Comparison of ENCODE assay signal across 7 mouse cellular contexts in the genomic region with DNA sequence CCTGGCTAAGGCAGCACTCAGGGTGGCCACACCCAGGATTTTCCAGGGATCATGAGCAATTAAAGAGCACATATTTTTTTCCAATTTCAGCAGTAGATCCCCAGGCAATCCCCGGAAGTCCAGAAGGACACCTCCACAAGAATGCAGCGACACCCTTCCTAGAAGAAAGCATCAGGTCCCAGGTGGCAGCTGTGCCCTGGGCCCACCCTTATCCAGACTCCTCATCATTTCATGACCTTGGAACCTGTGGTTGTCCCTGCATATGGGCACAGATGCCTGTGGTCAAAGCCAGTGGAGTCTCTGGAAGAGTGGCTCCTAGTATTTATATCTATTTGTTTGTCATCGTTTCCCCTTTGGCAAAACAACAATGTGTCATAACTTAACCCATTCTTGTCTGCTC.
ATAC-seq and TF ChIP-seq lines count a peak whose summit lies in the region.
"Had no signal": no experiment of that assay in that cellular context is flagged by ENCODE, and none has a peak within 500 bp of the region (broad histone marks: within the 10 kb centered on the region; RNA-seq: fewer than 3 reads in every experiment).

No protein-coding gene starts in this region.

- no peak overlapping the region for H3K9ac ChIP-seq in heart, embryonic 12.5 days

- H3K27ac ChIP-seq in heart, embryonic 12.5 days (ENCODE audit: poor library complexity, severe bottlenecking): no peak overlapping the region

- H3K4me2 ChIP-seq in myocyte (ENCODE audit: low read depth): no peak overlapping the region
- H3K4me2 ChIP-seq in heart, embryonic 12.5 days: no peak overlapping the region

- ATAC-seq in heart, embryonic 12.5 days (ENCODE audit: insufficient number of reproducible peaks, low FRiP score): no peak
- ATAC-seq: activated CD4-positive, CD25-positive, alpha-beta regulatory T cell, adult 4 months; CD4-positive, CD25-positive, alpha-beta regulatory T cell, adult 4 months; Patski had no signal

- H3ac ChIP-seq in myocyte (ENCODE audit: control insufficient read depth, insufficient read length): no peak overlapping the region

- no peaks in the 10 kb centered on the region for H3K4me1 ChIP-seq in heart, embryonic 12.5 days (replicated peaks)

- TF ChIP-seq POLR2A in myocyte (IDR thresholded peaks at IDR 0.05; ENCODE audit: insufficient read length, low read depth): no peak

- 78% methylated on average over 3 of the region's 3 CpGs for WGBS in heart, embryonic 12.5 days

- no peaks in the 10 kb centered on the region for H3K27me3 ChIP-seq in myocyte (ENCODE audit: control insufficient read depth, insufficient read depth, insufficient read length)
- H3K27me3 ChIP-seq in heart, embryonic 12.5 days (replicated peaks): no peaks in the 10 kb centered on the region
- H3K27me3 ChIP-seq: CH12.LX, Patski had no signal

- H3K79me2 ChIP-seq in myocyte (ENCODE audit: control insufficient read depth, insufficient read depth): no peaks in the 10 kb centered on the region

- no peak overlapping the region for H3K4me3 ChIP-seq in myocyte
- no peak overlapping the region for H3K4me3 ChIP-seq in heart, embryonic 12.5 days

- no peaks in the 10 kb centered on the region for H3K9me3 ChIP-seq in heart, embryonic 12.5 days (replicated peaks)

- no peaks in the 10 kb centered on the region for H3K36me3 ChIP-seq in myocyte (ENCODE audit: control insufficient read depth, insufficient read depth)
- no peaks in the 10 kb centered on the region for H3K36me3 ChIP-seq in heart, embryonic 12.5 days
- H3K36me3 ChIP-seq: G1E had no signal

TF ChIP-seq in myocyte, 11 proteins besides CTCF, POLR2A, EP300 and RAD21:
- TF ChIP-seq MYOG (IDR thresholded peaks at IDR 0.05; ENCODE audit: control insufficient read depth in 1 of 3, insufficient read depth in 1 of 3, insufficient read length in 2 of 3, low read depth in 2 of 3) (peak in 1 of 3 experiments; percentile 87), TCF12 (IDR thresholded peaks at IDR 0.05; ENCODE audit: insufficient read depth, poor library complexity, severe bottlenecking) (peak; percentile 34), MYOD1 (IDR thresholded peaks at IDR 0.05; ENCODE audit: control insufficient read depth in 1 of 3, insufficient read length in 2 of 3, low read depth in 2 of 3) (peak in 1 of 3 experiments; percentile 67), TCF3 (IDR thresholded peaks at IDR 0.05; ENCODE audit: insufficient read length, low read depth) (peak; percentile 21), MAX (IDR thresholded peaks at IDR 0.05; ENCODE audit: low read depth) (no peak), E2F4 (IDR thresholded peaks at IDR 0.05; ENCODE audit: insufficient read depth) (no peak), USF1 (IDR thresholded peaks at IDR 0.05; ENCODE audit: low read depth) (no peak), REST (IDR thresholded peaks at IDR 0.05; ENCODE audit: insufficient read depth, insufficient read length) (no peak), CEBPB (IDR thresholded peaks at IDR 0.05; ENCODE audit: insufficient read depth, poor library complexity, severe bottlenecking) (no peak), SRF (IDR thresholded peaks at IDR 0.05; ENCODE audit: control insufficient read depth, insufficient read length, low read depth) (no peak), POLR2AphosphoS2 (IDR thresholded peaks at IDR 0.05; ENCODE audit: insufficient read length, low read depth) (no peak)
